Mouse (Mus musculus) testis, adult 2 months (tissue): ENCODE data around the gene Cep135. TPM values are rescaled to one million over a fixed set of nuclear protein-coding genes. Genes with fewer than 3 reads are reported as not detected.

ENCODE experiments used
- H3K27ac ChIP-seq: fragments of 200-500 bp; 2 replicates; pipeline ENCODE4 v1.5.1; 2012; ENCODE audit warnings: low read depth, low read length; ENCODE audit not compliant: control insufficient read depth, insufficient read depth
- H3K27me3 ChIP-seq: fragments of 200-500 bp; 2 replicates; pipeline ENCODE4 v1.6.1; 2012; ENCODE audit warnings: mild to moderate bottlenecking, low read length, moderate library complexity; ENCODE audit not compliant: control insufficient read depth, insufficient read depth
- H3K36me3 ChIP-seq: fragments of 200-500 bp; 2 replicates; pipeline ENCODE4 v1.6.1; 2012; ENCODE audit warnings: mild to moderate bottlenecking, low read length; ENCODE audit not compliant: control insufficient read depth, insufficient read depth
- H3K4me1 ChIP-seq: fragments of 200-500 bp; 2 replicates; pipeline ENCODE4 v1.6.1; 2012; ENCODE audit warnings: low read length; ENCODE audit not compliant: control insufficient read depth, insufficient read depth
- H3K4me3 ChIP-seq: fragments of 200-500 bp; 2 replicates; pipeline ENCODE4 v1.5.1; 2012; ENCODE audit warnings: low read depth, mild to moderate bottlenecking, low read length, moderate library complexity, mixed read lengths; ENCODE audit not compliant: control insufficient read depth
- CTCF ChIP-seq: fragments of 200-500 bp; IDR thresholded peaks from 2 replicates; pipeline ENCODE4 v1.5.1; 2012; ENCODE audit warnings: low read depth, mild to moderate bottlenecking, inconsistent platforms, low read length, moderate library complexity; ENCODE audit not compliant: control insufficient read depth, insufficient read depth, insufficient replicate concordance
- POLR2A ChIP-seq: fragments of 200-500 bp; IDR thresholded peaks from 2 replicates; pipeline ENCODE4 v1.6.1; 2012; ENCODE audit warnings: low read depth, mild to moderate bottlenecking, inconsistent platforms, low read length, moderate library complexity; ENCODE audit not compliant: control insufficient read depth
- polyA plus RNA-seq: library from polyadenylated mRNA; depleted of rRNA; stranded (reverse); fragments of >200 nt; gene quantifications from 2 replicates; pipeline ENCODE4 v1.2.3, GENCODE M21; 2012

Cep135 gene
- polyA plus RNA-seq, 1 experiment: 4.4 TPM

- peaks cover 7% of the 10 kb centered on the region for H3K36me3 ChIP-seq
Measured at GRCm38 (mm10) chr5:76644234-76644633, 55.7 kb downstream of the Cep135 start.

GRCm38 (mm10) chr5:76645091-76645868 lies 56.8 kb downstream of the Cep135 start:
- Histone ChIP-seq H3K27ac (no peak overlapping the region), H3K27me3 (no peaks in the 10 kb centered on the region), H3K36me3 (peaks cover 5% of the 10 kb centered on the region), H3K4me3 (no peak overlapping the region), H3K4me1 (no peaks in the 10 kb centered on the region)
- TF ChIP-seq CTCF (no peak), POLR2A (no peak)

More at GRCm38 (mm10) chr5:76644234-76644633, 55.7 kb downstream of the Cep135 start:
- Histone ChIP-seq H3K4me1 (no peaks in the 10 kb centered on the region), H3K4me3 (no peak overlapping the region), H3K27me3 (no peaks in the 10 kb centered on the region), H3K27ac (no peak overlapping the region)
- TF ChIP-seq POLR2A: no peak
- no peak for TF ChIP-seq CTCF

GRCm38 (mm10) chr5:76649897-76650296 lies 61.4 kb downstream of the Cep135 start:
- Histone ChIP-seq H3K4me1 (no peaks in the 10 kb centered on the region), H3K27ac (no peak overlapping the region), H3K36me3 (no peaks in the 10 kb centered on the region), H3K27me3 (no peaks in the 10 kb centered on the region), H3K4me3 (no peak overlapping the region)
- TF ChIP-seq POLR2A (no peak), CTCF (no peak)

DNA sequence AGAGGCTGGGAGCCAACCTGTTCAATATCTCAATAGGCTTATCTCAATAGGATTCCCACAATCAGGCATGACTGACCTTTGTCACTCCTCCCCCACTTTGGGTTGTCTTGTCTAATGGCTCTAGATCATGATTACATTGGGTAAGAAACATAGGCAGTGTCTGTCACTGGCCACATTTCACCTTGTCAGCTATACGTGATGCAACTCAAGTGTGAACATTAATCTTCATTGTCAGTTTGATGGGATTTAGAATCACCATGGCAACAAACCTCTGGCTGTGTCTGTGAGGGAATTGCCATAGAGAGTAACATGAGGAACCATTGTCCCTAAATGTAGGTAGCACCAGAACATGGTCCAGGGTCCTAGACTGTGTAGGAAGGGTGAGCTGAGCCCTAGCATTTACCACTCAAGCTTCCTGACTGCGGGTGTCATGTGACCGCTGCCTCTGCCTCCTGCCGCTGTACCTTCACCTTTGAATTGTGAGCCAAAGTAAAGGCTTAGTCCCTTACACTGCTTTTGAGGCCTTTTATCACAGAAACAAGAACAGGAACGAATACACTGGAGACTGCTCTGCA lies 62.7 kb downstream of the Cep135 start:
- H3K4me1 ChIP-seq: no peaks in the 10 kb centered on the region
- H3K27ac ChIP-seq: no peak overlapping the region
- H3K27me3 ChIP-seq: no peaks in the 10 kb centered on the region
- no peak overlapping the region for H3K4me3 ChIP-seq
- no peak for TF ChIP-seq POLR2A
- no peak for TF ChIP-seq CTCF
- no peaks in the 10 kb centered on the region for H3K36me3 ChIP-seq

DNA sequence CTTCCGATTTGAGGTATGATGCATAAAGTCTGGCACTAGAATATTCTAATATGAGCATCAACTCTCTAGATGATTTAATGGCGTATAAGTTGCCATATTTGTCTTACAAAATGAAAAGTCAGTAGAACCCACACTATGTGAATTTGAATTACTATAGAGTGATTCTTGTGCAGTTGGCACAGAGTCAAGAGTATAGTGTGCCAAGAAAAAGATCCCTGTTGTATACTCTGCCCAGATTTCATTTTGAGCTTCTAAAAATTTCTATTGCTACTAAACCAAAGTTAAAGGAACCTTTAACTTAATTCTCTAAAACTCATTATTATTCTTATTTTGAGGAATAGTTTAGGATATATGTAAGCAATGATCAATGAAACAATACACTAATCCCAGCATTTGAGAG lies 67.7 kb downstream of the Cep135 start, which contains the start of gene C530008M17Rik:
Gene C530008M17Rik (plus strand): TSS at position 301 of the 400 bp plus-strand sequence.
- H3K4me3 ChIP-seq: peak within 1 kb of the TSS; percentile 60
- H3K27me3 ChIP-seq: no peaks in the 10 kb centered on the region
- H3K27ac ChIP-seq: no peak within 1 kb of the TSS
- H3K4me1 ChIP-seq: peaks cover 11% of the 10 kb centered on the region
- no peaks in the 10 kb centered on the region for H3K36me3 ChIP-seq
- TF ChIP-seq CTCF (no peak), POLR2A (no peak)

DNA sequence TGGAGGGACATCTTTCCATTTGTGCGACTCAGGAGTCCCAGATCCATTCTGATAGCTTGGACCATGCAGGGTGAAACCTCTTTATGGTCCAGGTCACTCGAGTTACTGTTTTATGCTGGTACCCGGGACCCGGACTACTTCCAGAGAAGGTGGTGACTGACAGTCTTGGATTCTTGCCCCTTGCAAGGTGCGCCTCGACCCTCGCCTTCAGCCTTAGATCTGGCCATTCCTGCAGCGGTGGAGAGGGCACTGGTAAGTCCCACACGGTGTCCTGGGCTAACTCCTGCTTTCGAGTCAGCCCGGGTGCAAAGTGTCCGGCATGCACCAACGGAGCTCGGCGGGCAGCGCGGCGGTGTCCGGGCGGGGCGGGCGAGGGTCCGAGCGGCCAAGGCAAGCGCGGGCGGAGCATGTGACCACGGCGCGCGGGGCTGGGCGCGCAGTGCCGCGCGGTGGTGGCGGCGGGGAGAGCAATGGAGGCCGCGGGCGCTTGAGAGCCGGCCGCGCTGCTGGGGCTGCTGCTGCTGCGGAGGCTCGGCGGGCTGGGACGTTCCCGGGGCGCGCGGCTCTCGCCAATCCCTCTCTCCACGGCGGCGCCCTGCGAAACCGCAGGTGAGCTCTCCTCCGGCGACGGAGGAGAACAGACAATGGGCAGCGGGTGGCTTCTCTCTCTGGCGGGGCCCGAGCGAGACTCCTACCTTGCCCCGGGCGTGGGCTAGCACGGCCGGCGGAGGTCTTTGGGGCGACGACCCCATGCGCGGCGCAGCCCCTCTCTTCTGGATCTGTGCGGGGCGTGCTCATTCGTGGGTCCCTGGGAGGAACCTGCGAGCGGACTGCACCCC lies 69.0 kb downstream of the Cep135 start:
- H3K27ac ChIP-seq: no peak overlapping the region
- H3K27me3 ChIP-seq: no peaks in the 10 kb centered on the region
- peaks cover 11% of the 10 kb centered on the region for H3K4me1 ChIP-seq
- no peak for TF ChIP-seq CTCF
- no peak for TF ChIP-seq POLR2A
- peak overlapping the region; percentile 60 for H3K4me3 ChIP-seq
- H3K36me3 ChIP-seq: no peaks in the 10 kb centered on the region
